Mouse (Mus musculus) midbrain, embryonic 13.5 days (tissue): Measurements from ENCODE around the gene Acp7. TPM values are rescaled to one million over a fixed set of nuclear protein-coding genes. Genes with fewer than 3 reads are reported as not detected.

Experiments
- microRNA-seq: library from miRNA; unstranded; fragments of <30 nt; microRNA quantifications from one replicate; pipeline ENCODE4, GENCODE M21; 2016
- polyA plus RNA-seq: library from polyadenylated mRNA; unstranded; fragments of >200 nt; fragmentation: Nextera tagmentation; extraction: Ambion mirVana; gene quantifications from 2 replicates; pipeline ENCODE4 v1.2.1, GENCODE M21; 2015

Gene Acp7
- polyA plus RNA-seq, 1 experiment from 2014 or later: not detected

Small RNA genes within 50 kb of the gene (microRNA-seq; reads per million reads assigned to microRNA genes)
- gene Mir7049: 0.62 reads per million

Other genes with a start within 250 kb of the Acp7 start
- gene Med29, start 238.6 kb downstream of the Acp7 start, polyA plus RNA-seq: 43.4 and 49.5 TPM in 2 replicates
- 97.9 and 99.2 TPM in 2 replicates for gene Paf1, start 238.4 kb downstream of the Acp7 start, polyA plus RNA-seq
- gene Gmfg, start 193.9 kb downstream of the Acp7 start, polyA plus RNA-seq: 3.0 and 4.7 TPM in 2 replicates
- gene Lrfn1, start 179.4 kb downstream of the Acp7 start, polyA plus RNA-seq: 9.1 and 11.8 TPM in 2 replicates
- gene Ifnl2, start 120.9 kb downstream of the Acp7 start, polyA plus RNA-seq: not detected in 2 replicates
- gene Ifnl3, start 108.5 kb downstream of the Acp7 start, polyA plus RNA-seq: not detected in 2 replicates
- not detected in 2 replicates for gene Sycn, start 90.4 kb downstream of the Acp7 start, polyA plus RNA-seq
- gene Nccrp1, start 84.1 kb downstream of the Acp7 start, polyA plus RNA-seq: not detected in 2 replicates
- 20.0 and 25.7 TPM in 2 replicates for gene Samd4b, start 33.2 kb downstream of the Acp7 start, polyA plus RNA-seq
- 25.6 and 28.0 TPM in 2 replicates for gene Pak4, start 33.1 kb downstream of the Acp7 start, polyA plus RNA-seq
- gene Fbxo27, start 61.5 kb upstream of the Acp7 start, polyA plus RNA-seq: 5.7 and 5.8 TPM in 2 replicates
- 3.3 and 4.0 TPM in 2 replicates for gene Fbxo17, start 85.5 kb upstream of the Acp7 start, polyA plus RNA-seq
- gene Mrps12, start 110.5 kb upstream of the Acp7 start, polyA plus RNA-seq: 108 and 112 TPM in 2 replicates
- gene Sars2, start 110.7 kb upstream of the Acp7 start, polyA plus RNA-seq: 22.4 and 22.9 TPM in 2 replicates
- gene Ccer2, start 124.8 kb upstream of the Acp7 start, polyA plus RNA-seq: 0.26 and 0.58 TPM in 2 replicates
- gene Sirt2, start 135.4 kb upstream of the Acp7 start, polyA plus RNA-seq: 102 and 108 TPM in 2 replicates
- gene Nfkbib, start 136.2 kb upstream of the Acp7 start, polyA plus RNA-seq: 52.7 and 56.7 TPM in 2 replicates
- gene Rinl, start 157.6 kb upstream of the Acp7 start, polyA plus RNA-seq: 1.9 and 2.3 TPM in 2 replicates
- 238 and 239 TPM in 2 replicates for gene Hnrnpl, start 177.2 kb upstream of the Acp7 start, polyA plus RNA-seq
- gene Ech1, start 193.9 kb upstream of the Acp7 start, polyA plus RNA-seq: 69.4 and 71.6 TPM in 2 replicates
- 4.5 and 5.8 TPM in 2 replicates for gene Lgals4, start 202.5 kb upstream of the Acp7 start, polyA plus RNA-seq
- 8.5 and 9.8 TPM in 2 replicates for gene Lgals7, start 232.5 kb upstream of the Acp7 start, polyA plus RNA-seq